Mouse (Mus musculus) embryo, embryonic 11 days (tissue): ENCODE results near the gene Slc25a21.

Experiments used
- DNase-seq: peaks from one replicate; pipeline ENCODE4 v3.0.0-alpha.2; 2015

The Slc25a21 gene

GRCm38 (mm10) chr12:56873204-56873603, 324.1 kb downstream of the Slc25a21 start:
- DNase-seq: no peak

GRCm38 (mm10) chr12:56870569-56870968, 326.7 kb downstream of the Slc25a21 start:
- no peak for DNase-seq

GRCm38 (mm10) chr12:56863873-56864562, 333.3 kb downstream of the Slc25a21 start:
- no peak for DNase-seq

- no peak for DNase-seq
Measured at GRCm38 (mm10) chr12:56852679-56853078, 344.6 kb downstream of the Slc25a21 start.

GRCm38 (mm10) chr12:56851464-56851863, 345.8 kb downstream of the Slc25a21 start:
- DNase-seq: no peak

GRCm38 (mm10) chr12:56829945-56830344, 367.3 kb downstream of the Slc25a21 start:
- DNase-seq: no peak

- peak; percentile 81 for DNase-seq
Measured at GRCm38 (mm10) chr12:56829455-56829883, 367.8 kb downstream of the Slc25a21 start.

GRCm38 (mm10) chr12:56827808-56828384, 369.4 kb downstream of the Slc25a21 start:
- DNase-seq: peak; percentile 37

GRCm38 (mm10) chr12:56824688-56825087, 372.6 kb downstream of the Slc25a21 start:
- DNase-seq: no peak

GRCm38 (mm10) chr12:56822122-56822521, 375.1 kb downstream of the Slc25a21 start:
- DNase-seq: no peak

- no peak for DNase-seq
Measured at GRCm38 (mm10) chr12:56820604-56821003, 376.7 kb downstream of the Slc25a21 start.

GRCm38 (mm10) chr12:56807483-56807882, 389.8 kb downstream of the Slc25a21 start:
- DNase-seq: no peak

GRCm38 (mm10) chr12:56807078-56807477, 390.2 kb downstream of the Slc25a21 start:
- DNase-seq: no peak

GRCm38 (mm10) chr12:56804487-56804886, 392.8 kb downstream of the Slc25a21 start:
- peak; percentile 25 for DNase-seq

- DNase-seq: no peak
Measured at GRCm38 (mm10) chr12:56798641-56799415, 398.4 kb downstream of the Slc25a21 start.

GRCm38 (mm10) chr12:56789236-56789635, 408.0 kb downstream of the Slc25a21 start:
- DNase-seq: no peak

- DNase-seq: no peak
Measured at GRCm38 (mm10) chr12:56785250-56785649, 412.0 kb downstream of the Slc25a21 start.

GRCm38 (mm10) chr12:56781196-56781595, 416.1 kb downstream of the Slc25a21 start:
- DNase-seq: no peak

- no peak for DNase-seq
Measured at GRCm38 (mm10) chr12:56779621-56780020, 417.7 kb downstream of the Slc25a21 start.

GRCm38 (mm10) chr12:56773941-56774340, 423.3 kb downstream of the Slc25a21 start:
- no peak for DNase-seq

GRCm38 (mm10) chr12:56769421-56769820, 427.9 kb downstream of the Slc25a21 start:
- DNase-seq: no peak

- no peak for DNase-seq
Measured at GRCm38 (mm10) chr12:56767474-56767873, 429.8 kb downstream of the Slc25a21 start.

- DNase-seq: no peak
Measured at GRCm38 (mm10) chr12:56737104-56737503, 460.2 kb downstream of the Slc25a21 start.

- no peak for DNase-seq
Measured at GRCm38 (mm10) chr12:56727631-56728030, 469.6 kb downstream of the Slc25a21 start.
